Mouse (Mus musculus) megakaryocyte progenitor cell, adult 5-6 weeks (primary cell): ENCODE measurements around the gene Intu. TPM values are rescaled to one million over a fixed set of nuclear protein-coding genes. Genes with fewer than 3 reads are reported as not detected.

Source experiments
- ATAC-seq: replicated peaks from 2 replicates; pipeline ENCODE4 v1.8.0; 2016; ENCODE audit warnings: mild to moderate bottlenecking, moderate TSS enrichment, inconsistent platforms; ENCODE audit not compliant: poor library complexity
- total RNA-seq, 2 experiments: library from RNA; stranded (forward) in 1 of 2; stranded (reverse) in 1 of 2; fragments of 157-497, 149-512 nt in 1 of 2; fragments of 200-1000 nt in 1 of 2; gene quantifications; 2 replicates each; pipeline versions ENCODE4 v1.2.3 to v1.2.4; 2015 to 2017

The Intu gene
- total RNA-seq, 2 experiments from 2014 or later = 2.5 to 3.7 TPM

- ATAC-seq = peak; percentile 45
These were observed 214.8 kb downstream of the Intu start for GRCm38 (mm10) chr3:40745661-40746547.

Other genes starting within 250 kb of the Intu start
- gene Slc25a31, start 177.6 kb downstream of the Intu start, total RNA-seq (2015) = not detected in 2 replicates
- gene Slc25a31, start 177.6 kb downstream of the Intu start, total RNA-seq (2017) = not detected in 2 replicates
- 39.7 and 45.1 TPM in 2 replicates for gene Hspa4l, start 213.2 kb downstream of the Intu start, total RNA-seq (2015)
- 54.6 and 55.7 TPM in 2 replicates for gene Hspa4l, start 213.2 kb downstream of the Intu start, total RNA-seq (2017)